Mouse (Mus musculus) liver, embryonic 14.5 days (tissue): ENCODE data around the gene Ppil1. TPM values are rescaled to one million over a fixed set of nuclear protein-coding genes. Genes with fewer than 3 reads are reported as not detected.
A peak's percentile ranks its signal among the peaks of the same experiment; 100 is the strongest.
"Not testable (repeated sequence)": the region's sequence is repeated elsewhere in the genome, so short reads cannot be mapped to it uniquely, and the experiment has no call there.

ENCODE experiments used
- ATAC-seq: fragments of 200-750 bp; cut with Nextera tagmentation; 2 replicates; pipeline ENCODE4 v1.8.0; 2017; ENCODE audit warnings: moderate number of reproducible peaks, mild to moderate bottlenecking, moderate library complexity; ENCODE audit not compliant: insufficient read depth
- DNase-seq, 3 experiments: peaks; one replicate each; pipeline ENCODE4 v3.0.0-alpha.2; 2012 to 2013; ENCODE audit warnings: low read depth in 3 of 3, low spot score in 3 of 3
- H3K27ac ChIP-seq: fragments of 300-500 bp; sonication (generic); 2 replicates; pipeline ENCODE4 v1.5.1; 2014; ENCODE audit warnings: moderate library complexity, mild to moderate bottlenecking, control low read depth, inconsistent platforms
- H3K27me3 ChIP-seq: fragments of 300-500 bp; sonication (generic); 2 replicates; pipeline ENCODE4 v1.6.1; 2014; ENCODE audit warnings: mild to moderate bottlenecking, low read length, moderate library complexity; ENCODE audit not compliant: control insufficient read depth, insufficient read depth
- H3K36me3 ChIP-seq: fragments of 300-500 bp; sonication (generic); replicated peaks from 2 replicates; pipeline ENCODE4 v1.6.1; 2014; ENCODE audit warnings: low read depth; ENCODE audit not compliant: control insufficient read depth, insufficient read depth
- H3K4me1 ChIP-seq, 2 experiments: fragments of 200-500 bp in 1 of 2; fragments of 300-500 bp in 1 of 2; sonication (generic) in 1 of 2; replicated peaks; 2 replicates each; pipeline ENCODE4 v1.6.1; 2012 to 2014; ENCODE audit warnings: antibody characterized with exemption in 1 of 2, inconsistent platforms in 1 of 2, low read length in 1 of 2; ENCODE audit not compliant: control insufficient read depth in 2 of 2, insufficient read depth in 2 of 2
- H3K4me2 ChIP-seq: fragments of 300-500 bp; sonication (generic); 2 replicates; pipeline ENCODE4 v1.6.1; 2014; ENCODE audit warnings: low read depth, mild to moderate bottlenecking, control low read depth, moderate library complexity
- H3K4me3 ChIP-seq, 2 experiments: fragments of 200-500 bp in 1 of 2; fragments of 300-500 bp in 1 of 2; sonication (generic) in 1 of 2; 2 replicates each; pipeline ENCODE4 v1.5.1; 2012 to 2014; ENCODE audit warnings: low read depth in 2 of 2, low read length in 2 of 2, mild to moderate bottlenecking in 2 of 2, control low read depth in 1 of 2, inconsistent platforms in 1 of 2, moderate library complexity in 1 of 2; ENCODE audit not compliant: insufficient read depth in 1 of 2
- H3K9ac ChIP-seq: fragments of 300-500 bp; sonication (generic); replicated peaks from 2 replicates; pipeline ENCODE4 v1.6.1; 2014; ENCODE audit warnings: mild to moderate bottlenecking, control low read depth, moderate library complexity
- H3K9me3 ChIP-seq: fragments of 300-500 bp; sonication (generic); 2 replicates; pipeline ENCODE4 v1.6.1; 2016; ENCODE audit warnings: low read length, mixed read lengths; ENCODE audit not compliant: control insufficient read depth
- CTCF ChIP-seq: IDR thresholded peaks from 2 replicates; pipeline ENCODE4 v1.5.1; 2016; ENCODE audit warnings: antibody characterized with exemption, low read depth, control low read depth
- EP300 ChIP-seq: IDR thresholded peaks from 2 replicates; pipeline ENCODE4 v1.6.1; 2016; ENCODE audit warnings: antibody characterized with exemption, low read depth
- WGBS: fragments of 180-500 bp; shearing (Covaris S2); extraction: QIAGEN DNeasy Blood & Tissue Kit; methylation state at CpG from one replicate; pipeline ENCODE4 v1.1.7; 2014; ENCODE audit not compliant: insufficient replicate concordance; 5-methylcytosine and 5-hydroxymethylcytosine counted together
- polyA plus RNA-seq, 2 experiments: library from polyadenylated mRNA; depleted of rRNA in 1 of 2; stranded (reverse) in 1 of 2; unstranded in 1 of 2; fragments of >200 nt; fragmentation: Nextera tagmentation in 1 of 2; extraction: Ambion mirVana in 1 of 2; gene quantifications; 2 replicates each; pipeline versions ENCODE4 v1.2.1 to v1.2.3; 2012 to 2014

The Ppil1 gene
- polyA plus RNA-seq, 2 experiments, result 46.2 to 84.7 TPM

DNA sequence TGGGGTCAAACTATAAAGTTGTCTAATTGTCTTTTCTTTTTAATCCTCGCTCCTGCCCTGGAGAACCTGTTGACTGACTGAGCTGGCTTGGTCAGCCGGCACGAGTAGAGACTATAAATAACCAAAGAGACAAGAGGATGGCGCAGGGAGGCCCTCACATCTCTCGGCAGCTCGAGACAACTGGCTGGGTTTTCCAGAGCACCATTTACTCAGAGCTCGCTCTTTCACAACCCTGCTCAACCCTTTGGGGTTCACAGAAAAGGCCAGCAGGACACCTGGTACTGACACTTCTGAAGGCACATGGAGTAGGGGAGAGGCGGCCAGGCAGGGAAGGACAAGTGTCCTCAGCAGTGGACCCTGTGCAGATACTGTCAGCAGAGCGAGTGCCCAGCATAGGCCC lies 10.3 kb downstream of the Ppil1 start:
- Histone ChIP-seq H3K4me1 (peaks cover 0 to 4% of the 10 kb centered on the region in 2 experiments; a peak in 2 of 4 replicates), H3K4me2 (no peak overlapping the region), H3K9me3 (no peaks in the 10 kb centered on the region), H3K9ac (no peak overlapping the region), H3K27me3 (no peaks in the 10 kb centered on the region), H3K27ac (no peak overlapping the region), H3K36me3 (peaks cover 65% of the 10 kb centered on the region), H3K4me3 (no peak overlapping the region)
- 75% methylated on average over 9 of the region's 9 CpGs for WGBS
- no peak for ATAC-seq
- no peak for DNase-seq
- no peak for TF ChIP-seq CTCF
- TF ChIP-seq EP300, result no peak

DNA sequence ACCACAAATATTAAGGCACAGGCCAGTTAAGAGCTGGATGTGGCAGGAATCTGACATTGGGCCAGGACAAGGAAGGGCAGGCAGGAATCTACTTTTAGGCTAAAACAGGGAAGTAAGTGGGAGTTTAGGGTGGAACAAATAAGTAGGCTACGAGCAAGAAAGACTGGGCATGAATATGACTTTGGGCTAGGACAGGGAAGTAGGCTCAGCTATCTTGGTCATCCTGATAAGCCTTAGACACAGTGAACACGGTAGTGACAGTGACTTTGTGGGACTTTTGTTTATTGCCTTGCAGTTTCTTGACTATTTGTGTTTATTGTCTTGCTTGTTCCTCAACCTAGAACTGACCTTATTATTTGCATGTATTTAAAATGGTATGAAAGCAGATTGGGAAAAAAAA lies 10.8 kb downstream of the Ppil1 start:
- DNase-seq (no peak), ATAC-seq (no peak)
- Histone ChIP-seq H3K4me1 (peaks cover 0 to 4% of the 10 kb centered on the region in 2 experiments; a peak in 2 of 4 replicates), H3K9ac (no peak overlapping the region), H3K36me3 (peaks cover 63% of the 10 kb centered on the region), H3K4me3 (no peak overlapping the region), H3K9me3 (no peaks in the 10 kb centered on the region), H3K27me3 (no peaks in the 10 kb centered on the region), H3K4me2 (no peak overlapping the region), H3K27ac (no peak overlapping the region)
- WGBS, result 46% methylated on average over 2 of the region's 2 CpGs
- TF ChIP-seq EP300 (no peak), CTCF (no peak)

DNA sequence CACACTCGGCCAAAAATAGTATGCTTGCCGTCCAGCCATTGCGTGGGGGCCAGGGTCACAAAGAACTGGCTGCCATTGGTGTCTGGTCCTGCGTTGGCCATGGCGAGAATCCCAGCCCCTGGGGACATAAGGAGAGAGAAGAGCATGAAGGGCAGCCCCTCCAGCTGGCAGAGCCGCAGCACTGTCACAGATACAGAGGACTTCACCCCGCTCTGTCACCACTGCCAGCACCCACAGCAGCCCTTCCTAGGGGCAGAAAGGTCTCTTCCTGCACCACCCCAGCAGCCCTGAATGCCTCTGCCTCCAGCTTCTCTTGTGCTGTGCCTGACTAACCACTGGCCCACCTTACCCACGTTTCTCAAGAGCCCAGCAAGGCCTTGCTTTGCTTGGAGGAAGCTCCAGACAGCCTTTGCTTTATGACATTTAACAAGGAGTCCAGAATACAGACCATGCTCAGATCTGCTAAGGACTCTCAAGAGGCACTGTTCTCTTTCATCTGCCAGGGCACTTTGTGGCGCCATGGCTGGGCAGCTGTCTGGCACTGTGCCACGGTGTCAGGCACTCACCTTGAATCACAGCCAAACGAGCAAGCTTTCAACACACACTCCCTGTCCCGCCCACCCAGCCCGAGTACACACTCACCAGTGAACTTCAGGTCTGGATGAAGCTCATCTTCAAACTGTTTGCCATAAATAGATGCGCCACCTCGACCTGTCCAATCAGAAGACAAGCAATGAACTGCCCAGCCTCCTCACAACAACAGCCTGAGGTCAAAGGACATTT lies 12.2 kb downstream of the Ppil1 start:
- WGBS, result 73% methylated on average over 15 of the region's 15 CpGs
- DNase-seq (no peak), ATAC-seq (peak; percentile 31; the same call in 1 of the 2 replicates)
- peaks cover 49% of the 10 kb centered on the region for H3K36me3 ChIP-seq
- H3K4me3 ChIP-seq, result no peak overlapping the region
- H3K4me1 ChIP-seq, result peaks cover 0 to 4% of the 10 kb centered on the region in 2 experiments; a peak in 2 of 4 replicates
- no peaks in the 10 kb centered on the region for H3K27me3 ChIP-seq
- H3K9me3 ChIP-seq, result no peaks in the 10 kb centered on the region
- H3K9ac ChIP-seq, result no peak overlapping the region
- H3K4me2 ChIP-seq, result no peak overlapping the region
- no peak overlapping the region for H3K27ac ChIP-seq
- TF ChIP-seq CTCF, result no peak
- no peak for TF ChIP-seq EP300

DNA sequence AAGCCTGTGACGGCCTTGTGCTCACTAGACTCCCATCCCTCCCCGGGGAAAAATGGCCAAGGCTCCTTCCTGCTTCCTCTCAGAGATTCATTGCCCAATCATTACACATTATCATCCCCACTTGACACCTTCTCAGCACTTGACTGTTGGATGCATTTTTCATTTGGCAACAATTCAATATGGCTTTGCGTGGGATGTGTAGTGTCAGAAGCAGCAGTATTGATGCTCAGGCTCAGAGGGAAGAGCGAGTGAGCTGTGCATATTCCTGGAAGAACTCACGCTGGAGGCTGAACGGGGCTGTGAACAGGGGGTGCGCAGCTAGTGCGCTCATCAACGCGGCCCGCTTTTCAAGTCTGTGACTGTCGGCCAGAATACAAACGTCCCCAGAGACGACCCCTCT lies 13.0 kb downstream of the Ppil1 start:
- not testable (repeated sequence) for DNase-seq, H3K27me3 ChIP-seq, H3K27ac ChIP-seq, H3K4me1 ChIP-seq, H3K4me2 ChIP-seq, H3K9ac ChIP-seq, H3K4me3 ChIP-seq, H3K9me3 ChIP-seq, ATAC-seq
- H3K36me3 ChIP-seq, result peaks cover 49% of the 10 kb centered on the region
- 85% methylated on average over 14 of the region's 14 CpGs for WGBS

DNA sequence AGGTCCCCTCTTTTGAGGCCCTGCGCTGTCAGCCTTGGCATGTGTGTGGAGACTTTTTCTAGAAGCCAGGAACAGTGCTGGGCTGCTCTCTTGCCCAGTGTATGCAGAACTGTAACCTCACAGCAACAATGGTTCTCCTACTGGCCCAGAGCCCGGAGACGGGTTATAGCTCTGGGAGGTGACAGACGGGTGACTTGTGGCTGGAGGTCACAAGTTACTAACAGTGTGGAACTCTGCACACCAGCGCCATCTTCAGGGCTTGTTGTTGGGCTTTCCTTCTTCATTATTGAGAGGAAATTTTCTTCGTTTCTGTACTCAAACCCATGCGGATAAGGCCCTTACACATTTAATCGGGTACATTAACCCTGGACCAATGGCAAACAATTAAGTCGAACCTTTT lies 14.5 kb downstream of the Ppil1 start:
- Histone ChIP-seq H3K36me3 (peaks cover 37% of the 10 kb centered on the region), H3K4me3 (no peak overlapping the region), H3K27ac (no peak overlapping the region), H3K27me3 (no peaks in the 10 kb centered on the region; the same call in 1 of the 2 replicates), H3K4me2 (no peak overlapping the region), H3K9me3 (no peaks in the 10 kb centered on the region), H3K9ac (no peak overlapping the region), H3K4me1 (peaks cover 0 to 4% of the 10 kb centered on the region in 2 experiments; a peak in 2 of 4 replicates)
- DNase-seq (no peak), ATAC-seq (no peak)
- WGBS, result 63% methylated on average over 9 of the region's 9 CpGs
- TF ChIP-seq CTCF (peak; percentile 16; the same call in 1 of the 2 replicates), EP300 (no peak)
